Mouse (Mus musculus) E14TG2a.4 (cell line): ENCODE measurements at regions not wholly inside any gene's neighbourhood (a gene's known extent, or its start where the extent isn't known, plus 50 kb on each side); places are given as distances from the start of the nearest gene placed in this dataset.
"Not testable (repeated sequence)": the region's sequence is repeated elsewhere in the genome, so short reads cannot be mapped to it uniquely, and the experiment has no call there.

ENCODE experiments used
- CTCF ChIP-seq: conservative IDR thresholded peaks from 2 replicates; pipeline ENCODE4 v1.5.1; 2014; ENCODE audit warnings: low read length
- NANOG ChIP-seq: IDR thresholded peaks from 2 replicates; pipeline ENCODE4 v1.6.1; 2014; ENCODE audit warnings: borderline replicate concordance, low read length, mixed read lengths
- POU5F1 ChIP-seq: IDR thresholded peaks from 2 replicates; pipeline ENCODE4 v1.6.1; 2014; ENCODE audit warnings: low read length, borderline replicate concordance

DNA sequence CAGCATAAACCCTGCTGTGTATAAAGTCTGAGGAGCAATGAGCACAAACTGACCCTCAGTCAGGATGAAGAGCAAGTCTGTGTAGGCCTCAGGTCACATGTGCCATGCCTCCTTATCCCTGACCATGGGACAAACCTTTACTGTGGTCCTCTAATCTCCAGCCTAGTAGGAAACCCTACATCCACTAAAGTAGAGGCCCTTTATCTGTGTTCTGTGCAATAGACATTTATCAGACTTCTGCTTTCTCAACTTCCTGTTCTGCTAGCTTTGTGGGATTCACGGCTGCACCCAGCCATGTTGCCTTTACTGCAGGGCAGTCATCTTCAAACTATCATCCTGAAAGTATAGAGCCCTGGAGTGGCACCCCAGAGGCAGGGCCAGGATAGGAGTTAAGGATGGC, 310.8 kb upstream of the Vmn1r3 start:
- not testable (repeated sequence) for TF ChIP-seq CTCF, NANOG, POU5F1
